Mouse (Mus musculus): ENCODE results near the gene Lrch3.
A peak's percentile ranks its signal among the peaks of the same experiment; 100 is the strongest.
"Not testable (repeated sequence)": the region's sequence is repeated elsewhere in the genome, so short reads cannot be mapped to it uniquely, and the experiment has no call there.

Gene Lrch3

GRCm38 (mm10) chr16:33054927-33055326 lies 141.0 kb downstream of the Lrch3 start:
- DNase-seq (ENCODE audit: low spot score in 2 of 2) = not testable (repeated sequence)

DNA sequence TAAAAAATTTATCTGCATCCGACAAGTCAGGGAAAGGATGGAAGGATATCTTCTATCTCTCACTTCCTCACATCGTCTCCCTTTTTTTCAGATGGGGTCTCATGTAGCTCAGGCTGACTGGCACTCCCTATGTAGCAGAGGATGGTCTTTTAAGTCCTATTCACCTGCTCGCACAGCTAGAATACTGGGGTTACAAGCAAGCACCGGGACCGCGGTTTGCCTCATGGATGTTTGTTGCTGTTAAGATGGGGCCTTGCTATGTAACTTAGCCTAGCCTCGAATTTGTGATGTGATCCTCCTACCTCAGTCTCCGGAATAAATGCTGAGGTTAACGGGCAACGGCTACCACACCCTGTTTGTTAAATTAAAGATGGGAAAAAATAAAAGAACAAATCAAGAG lies 141.8 kb downstream of the Lrch3 start:
- DNase-seq (ENCODE audit: low spot score in 2 of 2) = peak in 1 of 2 experiments; percentile 12

DNA sequence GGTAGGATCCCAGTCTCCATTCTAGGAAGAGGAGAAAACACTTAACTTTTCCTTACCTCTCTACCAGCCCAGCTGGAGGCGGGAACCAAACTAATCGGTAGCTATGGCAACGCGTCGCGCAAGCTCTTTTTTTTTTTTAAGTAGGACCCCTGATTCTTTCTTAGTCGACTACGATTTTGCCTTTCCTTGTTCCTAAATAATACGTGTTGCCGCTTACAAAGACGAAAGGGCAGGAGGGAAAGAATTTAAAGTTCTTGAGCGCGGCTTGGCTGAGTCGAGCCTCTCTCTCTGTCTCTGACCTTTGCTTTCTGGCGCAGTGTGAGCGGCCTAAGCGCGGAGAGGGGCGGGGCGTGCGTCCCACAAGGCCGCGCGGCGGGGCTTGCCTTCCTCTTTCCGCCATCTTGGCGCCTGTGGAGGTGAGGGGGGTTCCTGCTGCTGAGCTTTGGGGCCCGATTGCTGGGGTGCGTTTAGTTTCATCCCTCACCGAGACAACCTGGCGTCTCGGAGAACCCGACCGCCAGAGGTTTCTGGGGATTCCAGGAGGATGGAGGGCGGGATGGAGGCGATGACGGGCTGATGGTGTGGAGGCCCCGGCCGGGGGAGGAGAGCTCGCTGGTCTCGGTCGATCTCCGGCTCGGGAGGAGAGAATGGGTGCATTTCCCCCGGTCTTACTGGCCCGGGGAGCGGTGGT lies 142.3 kb downstream of the Lrch3 start, which contains the start of the genes Iqcg and Rpl35a:
Gene Iqcg (minus strand): TSS at position 124 of the 691 bp plus-strand sequence.
Gene Rpl35a (plus strand): TSS at position 359 of the 691 bp plus-strand sequence.
- DNase-seq (ENCODE audit: low spot score in 2 of 2) = peak; percentile 80 to 86

- peak in 1 of 2 experiments; percentile 21 for DNase-seq (ENCODE audit: low spot score in 2 of 2)
Measured at GRCm38 (mm10) chr16:33056786-33057185, 142.9 kb downstream of the Lrch3 start.

DNA sequence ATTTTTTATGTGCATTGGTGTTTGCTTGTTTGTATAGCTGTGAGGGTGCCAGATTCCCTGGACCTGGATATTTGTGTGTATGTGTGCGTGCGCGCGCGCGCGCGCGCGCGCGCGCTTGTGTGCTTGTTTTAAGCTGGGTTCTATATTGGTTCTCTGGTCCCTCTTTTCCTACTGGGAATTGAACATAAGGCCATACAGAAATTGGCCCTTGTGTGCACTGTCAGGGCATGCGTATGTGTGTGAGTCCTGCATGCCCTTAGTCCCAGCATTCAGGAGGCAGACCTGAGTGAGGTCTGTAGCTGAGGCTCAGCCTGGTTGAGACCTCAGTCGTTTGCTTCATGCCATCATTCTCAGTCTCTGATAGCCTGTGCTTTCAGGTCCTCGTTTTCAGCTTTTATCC lies 144.1 kb downstream of the Lrch3 start:
- no peak for DNase-seq (ENCODE audit: low spot score in 2 of 2)

- DNase-seq (ENCODE audit: low spot score in 2 of 2) = not testable (repeated sequence)
Measured at GRCm38 (mm10) chr16:33058656-33059055, 144.8 kb downstream of the Lrch3 start.

DNA sequence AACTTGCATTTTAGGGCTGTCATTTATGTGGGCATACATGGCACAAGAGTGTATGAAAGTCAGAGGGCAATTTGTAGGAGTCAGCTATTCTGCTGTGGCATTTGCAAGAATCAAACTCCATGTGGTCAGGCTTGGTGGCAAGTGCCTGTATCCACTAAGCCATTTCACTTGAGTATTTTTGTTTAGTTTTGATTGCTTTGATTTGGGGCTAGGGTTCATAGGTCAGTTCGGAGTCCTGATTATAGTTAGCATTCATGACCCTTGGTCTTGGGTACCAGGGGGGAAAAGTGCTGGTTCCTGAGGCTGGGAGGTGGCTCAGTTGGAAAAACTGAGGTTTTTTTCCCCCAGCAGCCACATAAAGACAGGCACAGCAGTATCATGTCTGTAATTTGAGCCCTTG lies 145.6 kb downstream of the Lrch3 start:
- no peak for DNase-seq (ENCODE audit: low spot score in 2 of 2)

DNA sequence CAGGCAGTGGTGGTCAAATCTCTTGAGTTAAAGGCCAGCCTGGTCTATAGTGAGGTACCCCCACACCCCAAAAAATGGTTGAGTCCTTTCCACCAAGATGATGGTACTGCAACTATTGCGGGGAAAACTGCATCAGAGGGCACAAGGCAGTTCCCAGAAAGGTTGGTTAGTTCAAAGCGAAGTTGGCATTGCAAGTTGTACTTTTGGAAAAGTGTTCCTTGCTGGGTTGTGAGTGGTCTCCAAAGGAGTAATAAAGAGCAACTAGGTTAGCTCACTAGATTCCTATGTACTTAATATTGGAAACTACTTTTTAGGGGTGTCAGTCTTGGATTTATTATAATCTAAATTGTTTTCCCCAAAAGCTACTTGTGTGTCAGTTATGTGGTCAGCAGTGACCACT lies 147.0 kb downstream of the Lrch3 start:
- DNase-seq (ENCODE audit: low spot score in 2 of 2) = no peak

DNA sequence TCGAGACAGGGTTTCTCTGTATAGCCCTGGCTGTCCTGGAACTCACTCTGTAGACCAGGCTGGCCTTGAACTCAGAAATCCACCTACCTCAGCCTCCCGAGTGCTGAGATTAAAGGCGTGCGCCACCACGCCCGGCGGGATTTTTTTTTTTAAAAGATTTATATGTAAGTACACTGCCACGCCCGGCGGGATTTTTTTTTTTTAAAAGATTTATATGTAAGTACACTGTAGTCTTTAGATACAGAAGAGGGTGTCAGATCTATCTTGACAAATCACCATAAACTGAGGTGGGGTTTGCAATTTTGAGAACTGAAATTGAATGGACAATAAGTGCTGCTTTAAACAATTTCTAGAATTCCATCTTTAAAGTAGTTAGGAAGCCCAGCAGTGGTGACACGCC lies 147.5 kb downstream of the Lrch3 start:
- DNase-seq (ENCODE audit: low spot score in 2 of 2) = no peak

DNA sequence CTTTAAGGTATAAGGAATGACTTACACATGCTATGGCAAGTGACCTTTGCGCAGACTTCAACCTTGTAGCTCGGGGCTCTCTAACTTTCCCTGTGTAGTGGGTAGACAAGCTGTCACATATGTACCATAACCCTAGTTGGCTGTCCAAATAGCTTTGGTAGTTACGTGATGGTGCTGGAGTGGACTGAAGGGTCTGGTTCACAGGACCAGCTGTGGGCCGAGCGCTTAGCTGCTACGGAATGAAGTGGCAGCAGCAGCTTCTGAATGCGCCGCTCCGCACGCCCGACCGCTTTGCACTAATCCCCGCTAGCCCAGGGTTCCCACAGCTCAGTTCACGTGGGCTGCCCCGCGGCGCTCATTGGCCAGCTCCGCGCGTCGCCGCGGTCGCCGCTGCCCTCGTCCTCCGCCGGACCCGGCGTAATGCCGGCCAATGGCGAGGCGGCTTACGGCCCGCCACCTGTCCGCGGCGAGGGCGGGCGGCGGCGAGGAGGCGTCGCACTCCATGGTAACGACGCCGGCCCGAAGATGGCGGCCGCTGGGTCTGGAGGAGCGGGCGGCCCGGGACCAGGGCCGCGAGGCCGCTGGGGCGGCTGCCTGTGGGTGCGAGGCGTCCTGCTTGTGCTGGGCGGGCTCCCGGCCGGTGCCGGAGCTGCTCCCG lies 148.3 kb downstream of the Lrch3 start, which contains the start of gene Lmln:
Gene Lmln (plus strand): TSS at position 498 of the 658 bp plus-strand sequence.
- DNase-seq (ENCODE audit: low spot score in 2 of 2) = peak; percentile 34 to 45

GRCm38 (mm10) chr16:33062682-33063131 lies 148.8 kb downstream of the Lrch3 start:
- DNase-seq (ENCODE audit: low spot score in 2 of 2) = peak; percentile 23

GRCm38 (mm10) chr16:33063267-33063666 lies 149.4 kb downstream of the Lrch3 start:
- no peak for DNase-seq (ENCODE audit: low spot score in 2 of 2)

- DNase-seq (ENCODE audit: low spot score in 2 of 2) = no peak
Measured at GRCm38 (mm10) chr16:33064636-33065035, 150.7 kb downstream of the Lrch3 start.

Measured in thymus, postnatal 10 days (tissue).